Mouse (Mus musculus): ENCODE data around the gene Heatr1. TPM values are rescaled to one million over a fixed set of nuclear protein-coding genes. Genes with fewer than 3 reads are reported as not detected.
A peak's percentile ranks its signal among the peaks of the same experiment; 100 is the strongest.

The Heatr1 gene
- polyA plus RNA-seq, 2 experiments, result 10.9 to 13.5 TPM

DNA sequence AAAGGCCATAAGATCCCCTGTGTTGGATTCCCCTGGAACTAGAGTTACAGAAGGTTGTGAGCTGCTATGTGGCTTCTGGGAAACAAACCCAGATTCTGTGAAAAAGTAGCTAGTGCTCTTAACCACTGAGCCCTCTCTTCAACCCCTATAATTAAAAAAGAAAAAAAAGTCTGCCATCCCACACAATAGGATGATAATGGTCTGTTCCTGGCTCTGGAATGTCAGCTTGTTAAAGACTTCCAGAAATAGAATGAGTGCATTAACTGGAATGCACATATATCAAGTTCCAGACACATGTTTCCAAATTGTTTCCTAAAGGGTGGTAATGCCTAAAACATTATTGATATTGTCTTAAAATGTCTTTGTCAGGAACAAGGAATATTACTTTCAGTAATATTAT lies 10.0 kb upstream of the Heatr1 start:
- no peaks in the 10 kb centered on the region for H3K36me3 ChIP-seq (replicated peaks; ENCODE audit: control insufficient read depth, insufficient read depth, low read depth)
- H3K27ac ChIP-seq, result no peak overlapping the region
- no peak for DNase-seq (ENCODE audit: low read depth in 3 of 3, low spot score in 3 of 3)
- H3K4me1 ChIP-seq (replicated peaks; ENCODE audit: control insufficient read depth in 2 of 2, insufficient read depth in 2 of 2, low read length in 1 of 2), result no peaks in the 10 kb centered on the region
- H3K27me3 ChIP-seq (ENCODE audit: control insufficient read depth, insufficient read depth, low read length), result no peaks in the 10 kb centered on the region
- no peak for ATAC-seq (ENCODE audit: insufficient read depth)
- TF ChIP-seq EP300 (IDR thresholded peaks at IDR 0.05; ENCODE audit: low read depth) (no peak), CTCF (IDR thresholded peaks at IDR 0.05; ENCODE audit: low read depth) (no peak)
- H3K4me3 ChIP-seq (ENCODE audit: insufficient read depth in 1 of 2, low read depth in 2 of 2, low read length in 2 of 2), result no peak overlapping the region
- no peaks in the 10 kb centered on the region for H3K9me3 ChIP-seq (ENCODE audit: control insufficient read depth, low read length)
- no peak overlapping the region for H3K9ac ChIP-seq (replicated peaks)
- no peak overlapping the region for H3K4me2 ChIP-seq (ENCODE audit: low read depth)

DNA sequence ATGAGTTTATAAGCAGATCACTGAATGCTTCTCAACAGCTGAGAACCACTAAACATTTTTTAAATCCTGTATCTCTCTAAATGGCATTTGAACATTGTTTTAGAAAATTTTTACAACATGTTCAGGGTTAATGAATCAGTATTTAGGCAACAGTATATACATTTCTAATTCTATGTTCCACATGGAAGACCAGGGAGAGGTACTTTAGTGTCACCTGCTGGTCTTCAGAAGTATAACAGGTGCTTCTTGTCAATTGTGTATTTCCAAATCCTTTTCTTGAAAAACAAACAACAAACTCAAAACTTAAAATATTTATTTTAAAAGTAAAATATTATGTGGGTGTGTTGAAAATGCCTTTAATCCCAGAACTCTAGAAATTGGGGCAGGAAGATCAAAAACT lies 8.5 kb upstream of the Heatr1 start:
- no peaks in the 10 kb centered on the region for H3K9me3 ChIP-seq (ENCODE audit: control insufficient read depth, low read length)
- no peak overlapping the region for H3K4me2 ChIP-seq (ENCODE audit: low read depth)
- H3K36me3 ChIP-seq (replicated peaks; ENCODE audit: control insufficient read depth, insufficient read depth, low read depth), result no peaks in the 10 kb centered on the region
- H3K27me3 ChIP-seq (ENCODE audit: control insufficient read depth, insufficient read depth, low read length), result no peaks in the 10 kb centered on the region
- ATAC-seq (ENCODE audit: insufficient read depth) (no peak), DNase-seq (ENCODE audit: low read depth in 3 of 3, low spot score in 3 of 3) (no peak)
- peak; percentile 46; the same call in 1 of the 2 replicates for TF ChIP-seq CTCF (IDR thresholded peaks at IDR 0.05; ENCODE audit: low read depth)
- no peak for TF ChIP-seq EP300 (IDR thresholded peaks at IDR 0.05; ENCODE audit: low read depth)
- no peaks in the 10 kb centered on the region for H3K4me1 ChIP-seq (replicated peaks; ENCODE audit: control insufficient read depth in 2 of 2, insufficient read depth in 2 of 2, low read length in 1 of 2)
- H3K4me3 ChIP-seq (ENCODE audit: insufficient read depth in 1 of 2, low read depth in 2 of 2, low read length in 2 of 2), result no peak overlapping the region
- H3K9ac ChIP-seq (replicated peaks), result no peak overlapping the region
- H3K27ac ChIP-seq, result no peak overlapping the region

DNA sequence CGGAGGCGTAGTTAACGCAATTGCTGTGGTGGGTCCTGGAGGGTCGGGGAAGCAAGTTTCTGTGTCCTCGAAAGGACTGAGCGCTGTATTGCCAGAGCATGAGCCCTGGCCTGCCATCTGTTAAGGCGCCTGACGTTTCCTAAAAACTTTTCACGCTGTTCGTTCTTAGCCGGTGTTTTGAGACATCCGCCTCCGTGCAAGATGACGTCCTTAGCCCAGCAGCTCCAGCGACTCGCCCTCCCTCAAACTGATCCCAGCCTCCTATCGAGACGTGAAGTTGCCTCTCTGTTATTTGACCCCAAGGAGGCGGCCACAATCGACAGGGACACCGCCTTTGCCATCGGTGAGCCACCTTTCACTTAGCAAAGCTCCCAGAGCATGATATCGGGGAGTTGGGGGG lies 744 bp downstream of the Heatr1 start:
- peak overlapping the region; percentile 10; the same call in 1 of the 2 replicates for H3K27ac ChIP-seq

DNA sequence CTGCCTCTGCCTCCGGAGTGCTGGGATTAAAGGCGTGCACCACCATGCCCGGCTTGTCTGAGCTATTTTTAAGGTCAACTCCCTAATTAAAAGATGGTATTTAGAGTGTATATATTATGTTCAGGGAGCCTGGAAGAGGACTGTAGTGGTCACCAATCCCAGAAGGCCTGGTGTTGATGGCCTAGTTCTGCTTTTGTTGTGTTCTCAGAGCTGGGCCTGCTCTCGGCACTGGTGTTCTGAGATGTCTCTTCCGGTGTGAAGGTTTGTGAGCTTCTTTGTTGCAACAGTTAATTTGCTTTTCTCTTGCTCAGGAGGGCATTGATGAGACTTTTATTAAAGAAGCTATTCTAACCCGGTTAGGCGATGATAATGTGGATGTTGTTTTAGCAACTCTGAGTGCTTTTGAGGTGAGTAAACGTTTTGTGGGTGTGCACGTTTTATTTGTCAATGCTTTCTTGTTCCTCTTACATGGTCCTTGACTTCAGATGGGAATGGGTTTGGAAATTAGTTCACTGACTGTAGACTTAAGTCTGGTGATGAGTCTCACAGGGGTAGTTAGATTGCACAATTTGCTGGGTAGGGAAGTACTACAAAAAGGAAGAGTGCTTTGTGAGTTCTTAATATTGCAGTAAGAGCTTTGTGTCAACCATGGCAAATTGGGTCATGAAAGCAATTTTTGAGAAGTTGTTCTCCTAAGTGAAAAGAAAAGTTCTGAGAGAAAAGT lies 13.7 kb downstream of the Heatr1 start:
- no peak for TF ChIP-seq EP300 (IDR thresholded peaks at IDR 0.05; ENCODE audit: low read depth)
- no peak for TF ChIP-seq CTCF (IDR thresholded peaks at IDR 0.05; ENCODE audit: low read depth)
- Histone ChIP-seq H3K27me3 (ENCODE audit: control insufficient read depth, insufficient read depth, low read length) (no peaks in the 10 kb centered on the region), H3K9ac (replicated peaks) (no peak overlapping the region), H3K4me2 (ENCODE audit: low read depth) (no peak overlapping the region), H3K4me3 (ENCODE audit: insufficient read depth in 1 of 2, low read depth in 2 of 2, low read length in 2 of 2) (no peak overlapping the region), H3K4me1 (replicated peaks; ENCODE audit: control insufficient read depth in 2 of 2, insufficient read depth in 2 of 2, low read length in 1 of 2) (no peaks in the 10 kb centered on the region), H3K36me3 (replicated peaks; ENCODE audit: control insufficient read depth, insufficient read depth, low read depth) (peaks cover 14% of the 10 kb centered on the region), H3K27ac (no peak overlapping the region), H3K9me3 (ENCODE audit: control insufficient read depth, low read length) (no peaks in the 10 kb centered on the region)
- ATAC-seq (ENCODE audit: insufficient read depth), result no peak
- DNase-seq (ENCODE audit: low read depth in 3 of 3, low spot score in 3 of 3), result peak in 1 of 3 experiments; percentile 16
- 76% methylated on average over 9 of the region's 9 CpGs for WGBS (ENCODE audit: insufficient replicate concordance)

More for the DNA sequence above, 744 bp downstream of the Heatr1 start:
- peaks cover 5 to 10% of the 10 kb centered on the region in 2 experiments for H3K4me1 ChIP-seq (replicated peaks; ENCODE audit: control insufficient read depth in 2 of 2, insufficient read depth in 2 of 2, low read length in 1 of 2)
- H3K4me2 ChIP-seq (ENCODE audit: low read depth), result peak overlapping the region; percentile 85
- peak in 2 of 3 experiments; percentile 11 to 27 for DNase-seq (ENCODE audit: low read depth in 3 of 3, low spot score in 3 of 3)
- under 1% methylated on average over 23 of the region's 23 CpGs for WGBS (ENCODE audit: insufficient replicate concordance)
- no peak for TF ChIP-seq EP300 (IDR thresholded peaks at IDR 0.05; ENCODE audit: low read depth)
- no peak for TF ChIP-seq CTCF (IDR thresholded peaks at IDR 0.05; ENCODE audit: low read depth)
- H3K27me3 ChIP-seq (ENCODE audit: control insufficient read depth, insufficient read depth, low read length), result no peaks in the 10 kb centered on the region
- no peaks in the 10 kb centered on the region; the same call in none of the 2 replicates for H3K36me3 ChIP-seq (replicated peaks; ENCODE audit: control insufficient read depth, insufficient read depth, low read depth)
- peak; percentile 3; the same call in 1 of the 2 replicates for ATAC-seq (ENCODE audit: insufficient read depth)
- peak overlapping the region; percentile 56 for H3K9ac ChIP-seq (replicated peaks)
- H3K4me3 ChIP-seq (ENCODE audit: insufficient read depth in 1 of 2, low read depth in 2 of 2, low read length in 2 of 2), result peak overlapping the region; percentile 75 to 96
- no peaks in the 10 kb centered on the region for H3K9me3 ChIP-seq (ENCODE audit: control insufficient read depth, low read length)

DNA sequence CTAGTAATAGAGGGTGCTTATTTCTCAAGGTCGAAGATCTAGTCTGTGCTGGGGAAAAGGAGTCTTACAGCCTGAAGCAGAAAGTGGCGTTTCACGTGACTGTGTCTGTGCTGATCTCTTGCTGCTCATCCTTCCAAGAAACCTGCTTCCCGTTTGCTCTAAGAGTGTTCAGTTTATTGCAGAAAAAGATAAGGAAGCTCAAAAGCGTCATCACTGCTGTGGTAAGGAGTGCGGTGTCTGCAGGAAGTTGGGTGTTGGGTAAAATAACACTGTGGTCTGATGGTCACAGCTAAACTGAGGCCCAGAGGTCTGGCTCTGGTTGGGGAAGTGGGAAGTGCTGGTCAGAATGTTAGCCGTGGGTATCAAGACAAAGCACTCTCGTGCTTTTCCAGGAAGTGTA lies 17.2 kb downstream of the Heatr1 start:
- Histone ChIP-seq H3K36me3 (replicated peaks; ENCODE audit: control insufficient read depth, insufficient read depth, low read depth) (peaks cover 22% of the 10 kb centered on the region), H3K4me3 (ENCODE audit: insufficient read depth in 1 of 2, low read depth in 2 of 2, low read length in 2 of 2) (no peak overlapping the region), H3K9me3 (ENCODE audit: control insufficient read depth, low read length) (no peaks in the 10 kb centered on the region), H3K4me2 (ENCODE audit: low read depth) (no peak overlapping the region), H3K9ac (replicated peaks) (no peak overlapping the region), H3K27ac (no peak overlapping the region), H3K4me1 (replicated peaks; ENCODE audit: control insufficient read depth in 2 of 2, insufficient read depth in 2 of 2, low read length in 1 of 2) (no peaks in the 10 kb centered on the region), H3K27me3 (ENCODE audit: control insufficient read depth, insufficient read depth, low read length) (no peaks in the 10 kb centered on the region)
- no peak for TF ChIP-seq CTCF (IDR thresholded peaks at IDR 0.05; ENCODE audit: low read depth)
- no peak for TF ChIP-seq EP300 (IDR thresholded peaks at IDR 0.05; ENCODE audit: low read depth)
- peak; percentile 73 for ATAC-seq (ENCODE audit: insufficient read depth)
- WGBS (ENCODE audit: insufficient replicate concordance), result 10% methylated on average over 8 of the region's 8 CpGs
- peak in 2 of 3 experiments; percentile 14 to 46 for DNase-seq (ENCODE audit: low read depth in 3 of 3, low spot score in 3 of 3)

All from liver, embryonic 14.5 days (tissue).